In genomic region chr8:117085521-117085920, GRCm38 (mm10) we compare ENCODE assay signal across 10 mouse cellular contexts. TPM values are rescaled to one million over a fixed set of nuclear protein-coding genes. Genes with fewer than 3 reads are reported as not detected.
A peak's percentile ranks its signal among the peaks of the same experiment; 100 is the strongest.
DNase-seq lines count a peak whose midpoint lies in the region; ATAC-seq lines count a peak whose summit lies in the region.
"Had no signal": no experiment of that assay in that cellular context is flagged by ENCODE, and none has a peak within 500 bp of the region (broad histone marks: within the 10 kb centered on the region; RNA-seq: fewer than 3 reads in every experiment).

No protein-coding gene starts in this region.

- no peaks in the 10 kb centered on the region for H3K9me3 ChIP-seq in midbrain, embryonic 15.5 days

- ATAC-seq in midbrain, embryonic 15.5 days (replicated peaks) = no peak

- 73% methylated on average over 8 of the region's 8 CpGs for WGBS in midbrain, embryonic 15.5 days

- H3K27me3 ChIP-seq in midbrain, embryonic 15.5 days (replicated peaks) = no peaks in the 10 kb centered on the region

- DNase-seq in embryo, embryonic 10 days (ENCODE audit: low spot score) = peak; percentile 43
- no peak for DNase-seq in embryo, embryonic 11 days
- DNase-seq in ovary, postnatal 36 days (ENCODE audit: low spot score) = peak; percentile 26
- DNase-seq in ovary, postnatal 10 days (ENCODE audit: low spot score) = no peak
- peak; percentile 87 for DNase-seq in liver
- DNase-seq in urinary bladder, postnatal 25 days (ENCODE audit: low spot score) = peak; percentile 39
- DNase-seq in neural tube, embryonic 10.5 days (ENCODE audit: extremely low spot score, low spot score) = no peak
- DNase-seq: left cerebral cortex, postnatal 4 days had no signal

- no peak overlapping the region for H3K4me3 ChIP-seq in midbrain, embryonic 15.5 days

- H3K27ac ChIP-seq in midbrain, embryonic 15.5 days = no peak overlapping the region

- no peaks in the 10 kb centered on the region for H3K4me1 ChIP-seq in midbrain, embryonic 15.5 days

- H3K4me2 ChIP-seq in midbrain, embryonic 15.5 days = no peak overlapping the region

- no peak overlapping the region for H3K9ac ChIP-seq in midbrain, embryonic 15.5 days

- H3K36me3 ChIP-seq in midbrain, embryonic 15.5 days (replicated peaks) = no peaks in the 10 kb centered on the region

RNA-seq across cellular contexts. Expression of gene Pkd1l2, which starts 3.3 kb away (rescaled TPM):
- polyA plus RNA-seq in midbrain, embryonic 15.5 days (2015; fragmentation: Nextera tagmentation; extraction: Ambion mirVana) = not detected in 2 replicates
- polyA plus RNA-seq: C2C12 had no signal

RNA-seq across cellular contexts. Expression of gene Bco1, which starts 10.1 kb away (rescaled TPM):
- 0.19 and 0.32 TPM in 2 replicates for polyA plus RNA-seq in midbrain, embryonic 15.5 days (2015; fragmentation: Nextera tagmentation; extraction: Ambion mirVana)
- polyA plus RNA-seq: C2C12 had no signal

Comparison
In these comparisons a context has a peak if more than half of its experiments do, and no peak if none do; other contexts are left out.
1. DNase-seq: peak in embryo, embryonic 10 days (single experiment), ovary, postnatal 36 days (single experiment), liver (single experiment) and urinary bladder, postnatal 25 days (single experiment); none in embryo, embryonic 11 days (single experiment), ovary, postnatal 10 days (single experiment) and neural tube, embryonic 10.5 days (single experiment).